Mouse (Mus musculus): ENCODE data around the gene Olfr1087. TPM values are rescaled to one million over a fixed set of nuclear protein-coding genes. Genes with fewer than 3 reads are reported as not detected.
"Not testable (repeated sequence)": the region's sequence is repeated elsewhere in the genome, so short reads cannot be mapped to it uniquely, and the experiment has no call there.

Olfr1087 gene
- total RNA-seq (2014; rRNA removed) (not detected in 2 replicates), polyA plus RNA-seq (2015; fragmentation: Nextera tagmentation; extraction: Ambion mirVana) (not detected in 2 replicates)

DNA sequence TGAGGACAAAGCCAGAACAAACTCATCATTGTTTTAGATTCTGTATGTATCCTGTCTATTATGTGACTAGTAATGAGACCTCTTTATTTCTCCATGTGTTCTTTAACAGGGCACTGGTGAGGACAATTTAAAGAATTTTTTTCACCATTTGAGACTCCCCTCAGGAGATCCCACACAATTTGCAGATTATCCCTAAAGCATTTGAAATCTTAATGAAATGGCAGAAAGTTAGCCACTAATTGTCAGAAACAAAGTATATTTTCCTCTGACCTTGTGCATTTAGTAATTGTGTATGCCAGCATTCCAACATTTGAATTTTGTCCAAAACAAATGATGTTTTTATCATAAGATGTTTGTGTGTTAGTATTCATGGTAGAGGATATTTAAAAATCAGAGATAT lies at the start of gene Olfr1087:
Gene Olfr1087 (minus strand): TSS at position 101 of the 400 bp plus-strand sequence.
- no peak for TF ChIP-seq CTCF (IDR thresholded peaks at IDR 0.05)
- H3K4me3 ChIP-seq (ENCODE audit: low read depth, low read length): no peak within 1 kb of the TSS
- ATAC-seq (ENCODE audit: low FRiP score) (no peak), DNase-seq (ENCODE audit: low spot score) (no peak)
- no peaks in the 10 kb centered on the region for H3K27me3 ChIP-seq (ENCODE audit: insufficient read depth, low read length)
- H3K4me1 ChIP-seq (ENCODE audit: insufficient read depth, low read length): no peaks in the 10 kb centered on the region
- no peak within 1 kb of the TSS for H3K4me2 ChIP-seq (ENCODE audit: low read depth, low read length, poor library complexity, severe bottlenecking)
- no peak within 1 kb of the TSS for H3K9ac ChIP-seq (replicated peaks; ENCODE audit: low read length, poor library complexity, severe bottlenecking)
- H3K27ac ChIP-seq (ENCODE audit: low read depth, low read length): no peak within 1 kb of the TSS
- H3K36me3 ChIP-seq (ENCODE audit: insufficient read depth, low read length): no peaks in the 10 kb centered on the region
- no peaks in the 10 kb centered on the region for H3K9me3 ChIP-seq (ENCODE audit: low read length)

GRCm38 (mm10) chr2:86733601-86734000 lies 35.4 kb upstream of the Olfr1087 start, which contains the start of gene Olfr1089:
Gene Olfr1089 (minus strand): TSS chr2:86733701.
- Histone ChIP-seq H3K4me2 (ENCODE audit: low read depth, low read length, poor library complexity, severe bottlenecking) (no peak within 1 kb of the TSS), H3K4me3 (ENCODE audit: low read depth, low read length) (no peak within 1 kb of the TSS), H3K27ac (ENCODE audit: low read depth, low read length) (no peak within 1 kb of the TSS), H3K36me3 (ENCODE audit: insufficient read depth, low read length) (no peaks in the 10 kb centered on the region), H3K9ac (replicated peaks; ENCODE audit: low read length, poor library complexity, severe bottlenecking) (no peak within 1 kb of the TSS), H3K9me3 (ENCODE audit: low read length) (no peaks in the 10 kb centered on the region), H3K27me3 (ENCODE audit: insufficient read depth, low read length) (no peaks in the 10 kb centered on the region), H3K4me1 (ENCODE audit: insufficient read depth, low read length) (no peaks in the 10 kb centered on the region)
- no peak for TF ChIP-seq CTCF (IDR thresholded peaks at IDR 0.05)
- ATAC-seq (ENCODE audit: low FRiP score) (no peak), DNase-seq (ENCODE audit: low spot score) (no peak)

GRCm38 (mm10) chr2:86679992-86680391 lies 18.2 kb downstream of the Olfr1087 start, which contains the start of gene Olfr1086:
Gene Olfr1086 (minus strand): TSS chr2:86680092.
- Histone ChIP-seq H3K4me1 (ENCODE audit: insufficient read depth, low read length) (no peaks in the 10 kb centered on the region), H3K36me3 (ENCODE audit: insufficient read depth, low read length) (no peaks in the 10 kb centered on the region), H3K4me3 (ENCODE audit: low read depth, low read length) (no peak within 1 kb of the TSS), H3K9me3 (ENCODE audit: low read length) (no peaks in the 10 kb centered on the region), H3K27me3 (ENCODE audit: insufficient read depth, low read length) (no peaks in the 10 kb centered on the region), H3K27ac (ENCODE audit: low read depth, low read length) (no peak within 1 kb of the TSS), H3K9ac (replicated peaks; ENCODE audit: low read length, poor library complexity, severe bottlenecking) (no peak within 1 kb of the TSS), H3K4me2 (ENCODE audit: low read depth, low read length, poor library complexity, severe bottlenecking) (no peak within 1 kb of the TSS)
- no peak for DNase-seq (ENCODE audit: low spot score)
- 78% methylated on average over 2 of the region's 2 CpGs for WGBS
- no peak for ATAC-seq (ENCODE audit: low FRiP score)
- TF ChIP-seq CTCF (IDR thresholded peaks at IDR 0.05): no peak

DNA sequence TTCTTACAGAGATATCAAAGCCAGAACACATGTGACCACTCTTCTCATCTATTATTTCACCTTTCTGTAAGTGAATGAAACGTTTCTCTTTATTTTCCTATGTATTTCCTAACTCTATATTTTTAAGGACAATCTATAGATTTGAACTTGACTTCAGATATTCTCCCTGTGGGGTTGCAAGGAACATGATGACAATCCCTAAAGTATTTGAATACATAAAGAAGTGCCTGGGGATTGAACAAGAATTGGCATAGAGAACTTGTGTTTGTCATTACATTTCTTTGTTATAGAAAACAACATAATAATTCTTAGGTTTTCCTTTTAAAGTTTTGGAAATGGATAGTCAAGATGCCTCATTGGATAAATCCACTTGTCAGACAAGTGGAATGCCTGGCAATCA lies 36.3 kb downstream of the Olfr1087 start, which contains the start of gene Olfr1085:
Gene Olfr1085 (minus strand): TSS at position 101 of the 400 bp plus-strand sequence.
- Histone ChIP-seq H3K27me3 (ENCODE audit: insufficient read depth, low read length) (no peaks in the 10 kb centered on the region), H3K27ac (ENCODE audit: low read depth, low read length) (no peak within 1 kb of the TSS), H3K4me2 (ENCODE audit: low read depth, low read length, poor library complexity, severe bottlenecking) (no peak within 1 kb of the TSS), H3K36me3 (ENCODE audit: insufficient read depth, low read length) (no peaks in the 10 kb centered on the region), H3K4me1 (ENCODE audit: insufficient read depth, low read length) (no peaks in the 10 kb centered on the region), H3K9ac (replicated peaks; ENCODE audit: low read length, poor library complexity, severe bottlenecking) (no peak within 1 kb of the TSS), H3K4me3 (ENCODE audit: low read depth, low read length) (no peak within 1 kb of the TSS), H3K9me3 (ENCODE audit: low read length) (no peaks in the 10 kb centered on the region)
- DNase-seq (ENCODE audit: low spot score): no peak
- WGBS: 33% methylated on average over 1 of the region's 1 CpGs
- no peak for TF ChIP-seq CTCF (IDR thresholded peaks at IDR 0.05)
- no peak for ATAC-seq (ENCODE audit: low FRiP score)

DNA sequence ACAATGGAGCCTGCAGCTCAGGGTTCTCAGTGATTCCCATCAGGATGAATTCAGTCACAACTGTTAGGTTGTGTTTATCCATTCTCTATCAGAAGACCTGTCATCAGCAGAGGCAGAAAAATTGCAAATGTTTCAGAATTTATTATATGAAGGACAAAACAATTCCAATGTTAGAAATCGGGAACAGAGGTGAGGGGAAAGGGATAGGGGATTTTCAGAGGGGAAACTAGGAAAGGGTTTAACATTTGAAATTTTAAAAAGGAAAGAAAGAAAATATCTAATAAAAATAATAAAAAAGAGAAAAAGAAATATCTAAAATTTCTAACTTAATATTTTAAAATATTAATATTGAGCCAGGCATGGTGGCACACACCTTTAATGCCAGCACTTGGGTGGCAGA lies 58.6 kb downstream of the Olfr1087 start, which contains the start of gene Olfr1084:
Gene Olfr1084 (minus strand): TSS at position 101 of the 400 bp plus-strand sequence.
- not testable (repeated sequence) for H3K9ac ChIP-seq (replicated peaks; ENCODE audit: low read length, poor library complexity, severe bottlenecking); DNase-seq (ENCODE audit: low spot score); H3K36me3 ChIP-seq (ENCODE audit: insufficient read depth, low read length); ATAC-seq (ENCODE audit: low FRiP score); H3K27ac ChIP-seq (ENCODE audit: low read depth, low read length); H3K4me1 ChIP-seq (ENCODE audit: insufficient read depth, low read length); H3K4me3 ChIP-seq (ENCODE audit: low read depth, low read length); H3K9me3 ChIP-seq (ENCODE audit: low read length); H3K4me2 ChIP-seq (ENCODE audit: low read depth, low read length, poor library complexity, severe bottlenecking); H3K27me3 ChIP-seq (ENCODE audit: insufficient read depth, low read length)
- WGBS: 83% methylated on average over 1 of the region's 1 CpGs

Other genes starting within 250 kb of the Olfr1087 start
- not detected in 2 replicates for gene Olfr1065, start 247.8 kb downstream of the Olfr1087 start, total RNA-seq (2014; rRNA removed)
- not detected in 2 replicates for gene Olfr1065, start 247.8 kb downstream of the Olfr1087 start, polyA plus RNA-seq (2015; fragmentation: Nextera tagmentation; extraction: Ambion mirVana)
- gene Olfr1066, start 242.1 kb downstream of the Olfr1087 start, total RNA-seq (2014; rRNA removed): not detected in 2 replicates
- gene Olfr1066, start 242.1 kb downstream of the Olfr1087 start, polyA plus RNA-seq (2015; fragmentation: Nextera tagmentation; extraction: Ambion mirVana): not detected in 2 replicates
- not detected in 2 replicates for gene Olfr228, start 211.0 kb downstream of the Olfr1087 start, total RNA-seq (2014; rRNA removed)
- not detected in 2 replicates for gene Olfr228, start 211.0 kb downstream of the Olfr1087 start, polyA plus RNA-seq (2015; fragmentation: Nextera tagmentation; extraction: Ambion mirVana)
- gene Olfr1076, start 189.9 kb downstream of the Olfr1087 start, total RNA-seq (2014; rRNA removed): not detected in 2 replicates
- not detected in 2 replicates for gene Olfr1076, start 189.9 kb downstream of the Olfr1087 start, polyA plus RNA-seq (2015; fragmentation: Nextera tagmentation; extraction: Ambion mirVana)
- not detected in 2 replicates for gene Olfr1079, start 155.9 kb downstream of the Olfr1087 start, total RNA-seq (2014; rRNA removed)
- gene Olfr1079, start 155.9 kb downstream of the Olfr1087 start, polyA plus RNA-seq (2015; fragmentation: Nextera tagmentation; extraction: Ambion mirVana): not detected in 2 replicates
- not detected in 2 replicates for gene Olfr1080, start 140.2 kb downstream of the Olfr1087 start, total RNA-seq (2014; rRNA removed)
- gene Olfr1080, start 140.2 kb downstream of the Olfr1087 start, polyA plus RNA-seq (2015; fragmentation: Nextera tagmentation; extraction: Ambion mirVana): not detected in 2 replicates
- gene Olfr1082, start 99.4 kb downstream of the Olfr1087 start, total RNA-seq (2014; rRNA removed): not detected in 2 replicates
- gene Olfr1082, start 99.4 kb downstream of the Olfr1087 start, polyA plus RNA-seq (2015; fragmentation: Nextera tagmentation; extraction: Ambion mirVana): not detected in 2 replicates
- not detected in 2 replicates for gene Olfr1084, start 58.7 kb downstream of the Olfr1087 start, total RNA-seq (2014; rRNA removed)
- gene Olfr1084, start 58.7 kb downstream of the Olfr1087 start, polyA plus RNA-seq (2015; fragmentation: Nextera tagmentation; extraction: Ambion mirVana): not detected in 2 replicates
- gene Olfr1085, start 36.4 kb downstream of the Olfr1087 start, total RNA-seq (2014; rRNA removed): not detected in 2 replicates
- not detected in 2 replicates for gene Olfr1085, start 36.4 kb downstream of the Olfr1087 start, polyA plus RNA-seq (2015; fragmentation: Nextera tagmentation; extraction: Ambion mirVana)
- not detected in 2 replicates for gene Olfr1086, start 18.3 kb downstream of the Olfr1087 start, total RNA-seq (2014; rRNA removed)
- not detected in 2 replicates for gene Olfr1086, start 18.3 kb downstream of the Olfr1087 start, polyA plus RNA-seq (2015; fragmentation: Nextera tagmentation; extraction: Ambion mirVana)
- gene Olfr1089, start 35.3 kb upstream of the Olfr1087 start, total RNA-seq (2014; rRNA removed): not detected in 2 replicates
- not detected in 2 replicates for gene Olfr1089, start 35.3 kb upstream of the Olfr1087 start, polyA plus RNA-seq (2015; fragmentation: Nextera tagmentation; extraction: Ambion mirVana)
- gene Olfr1090, start 60.6 kb upstream of the Olfr1087 start, total RNA-seq (2014; rRNA removed): not detected in 2 replicates
- gene Olfr1090, start 60.6 kb upstream of the Olfr1087 start, polyA plus RNA-seq (2015; fragmentation: Nextera tagmentation; extraction: Ambion mirVana): not detected in 2 replicates
- not detected in 2 replicates for gene Olfr1093, start 84.1 kb upstream of the Olfr1087 start, total RNA-seq (2014; rRNA removed)
- not detected in 2 replicates for gene Olfr1093, start 84.1 kb upstream of the Olfr1087 start, polyA plus RNA-seq (2015; fragmentation: Nextera tagmentation; extraction: Ambion mirVana)
- not detected in 2 replicates for gene Olfr141, start 111.6 kb upstream of the Olfr1087 start, total RNA-seq (2014; rRNA removed)
- not detected in 2 replicates for gene Olfr141, start 111.6 kb upstream of the Olfr1087 start, polyA plus RNA-seq (2015; fragmentation: Nextera tagmentation; extraction: Ambion mirVana)
- gene Olfr1094, start 126.3 kb upstream of the Olfr1087 start, total RNA-seq (2014; rRNA removed): not detected in 2 replicates
- gene Olfr1094, start 126.3 kb upstream of the Olfr1087 start, polyA plus RNA-seq (2015; fragmentation: Nextera tagmentation; extraction: Ambion mirVana): not detected in 2 replicates
- gene Olfr1095, start 153.3 kb upstream of the Olfr1087 start, total RNA-seq (2014; rRNA removed): not detected in 2 replicates
- gene Olfr1095, start 153.3 kb upstream of the Olfr1087 start, polyA plus RNA-seq (2015; fragmentation: Nextera tagmentation; extraction: Ambion mirVana): not detected in 2 replicates
- gene Gm13723, start 176.4 kb upstream of the Olfr1087 start, total RNA-seq (2014; rRNA removed): not detected in 2 replicates
- not detected in 2 replicates for gene Gm13723, start 176.4 kb upstream of the Olfr1087 start, polyA plus RNA-seq (2015; fragmentation: Nextera tagmentation; extraction: Ambion mirVana)
- gene Olfr1097, start 193.8 kb upstream of the Olfr1087 start, total RNA-seq (2014; rRNA removed): not detected in 2 replicates
- not detected in 2 replicates for gene Olfr1097, start 193.8 kb upstream of the Olfr1087 start, polyA plus RNA-seq (2015; fragmentation: Nextera tagmentation; extraction: Ambion mirVana)
- not detected in 2 replicates for gene Olfr1098, start 226.2 kb upstream of the Olfr1087 start, total RNA-seq (2014; rRNA removed)
- gene Olfr1098, start 226.2 kb upstream of the Olfr1087 start, polyA plus RNA-seq (2015; fragmentation: Nextera tagmentation; extraction: Ambion mirVana): not detected in 2 replicates